Mouse (Mus musculus) heart, embryonic 11.5 days (tissue): ENCODE data around the gene Elmsan1. TPM values are rescaled to one million over a fixed set of nuclear protein-coding genes. Genes with fewer than 3 reads are reported as not detected.
A peak's percentile ranks its signal among the peaks of the same experiment; 100 is the strongest.

Source experiments
- ATAC-seq: fragments of 200-750 bp; cut with Nextera tagmentation; replicated peaks from 2 replicates; pipeline ENCODE4 v1.8.0; 2017; ENCODE audit warnings: moderate library complexity; ENCODE audit not compliant: insufficient number of reproducible peaks, low FRiP score, low TSS enrichment
- H3K27ac ChIP-seq: fragments of 300-500 bp; sonication (generic); 2 replicates; pipeline ENCODE4 v1.5.1; 2014; ENCODE audit warnings: mild to moderate bottlenecking, low read depth, low read length
- H3K27me3 ChIP-seq: fragments of 300-500 bp; sonication (generic); 2 replicates; pipeline ENCODE4 v1.6.1; 2014; ENCODE audit warnings: mild to moderate bottlenecking, low read length, mixed read lengths; ENCODE audit not compliant: control insufficient read depth, insufficient read depth
- H3K36me3 ChIP-seq: fragments of 300-500 bp; sonication (generic); 2 replicates; pipeline ENCODE4 v1.6.1; 2014; ENCODE audit warnings: mild to moderate bottlenecking, low read length, moderate library complexity, mixed read lengths; ENCODE audit not compliant: control insufficient read depth, insufficient read depth
- H3K4me1 ChIP-seq: fragments of 300-500 bp; sonication (generic); 2 replicates; pipeline ENCODE4 v1.6.1; 2014; ENCODE audit warnings: low read length; ENCODE audit not compliant: control insufficient read depth, insufficient read depth
- H3K4me2 ChIP-seq: fragments of 300-500 bp; sonication (generic); 2 replicates; pipeline ENCODE4 v1.6.1; 2014; ENCODE audit warnings: mild to moderate bottlenecking, moderate library complexity
- H3K4me3 ChIP-seq: fragments of 300-500 bp; sonication (generic); 2 replicates; pipeline ENCODE4 v1.5.1; 2014; ENCODE audit warnings: low read depth, low read length
- H3K9ac ChIP-seq: fragments of 300-500 bp; sonication (generic); 2 replicates; pipeline ENCODE4 v1.6.1; 2014; ENCODE audit warnings: mild to moderate bottlenecking, low read depth, low read length, moderate library complexity
- H3K9me3 ChIP-seq: fragments of 300-500 bp; sonication (generic); replicated peaks from 2 replicates; pipeline ENCODE4 v1.6.1; 2016; ENCODE audit warnings: low read length; ENCODE audit not compliant: control insufficient read depth
- WGBS: fragments of 180-500 bp; shearing (Covaris S2); extraction: QIAGEN DNeasy Blood & Tissue Kit; methylation state at CpG from one replicate; pipeline ENCODE4 v1.1.7; 2014; ENCODE audit not compliant: insufficient replicate concordance; 5-methylcytosine and 5-hydroxymethylcytosine counted together
- polyA plus RNA-seq: library from polyadenylated mRNA; unstranded; fragments of >200 nt; fragmentation: Nextera tagmentation; extraction: Ambion mirVana; gene quantifications from 2 replicates; pipeline ENCODE4 v1.2.1, GENCODE M21; 2014

The Elmsan1 gene
- polyA plus RNA-seq, 1 experiment from 2014 or later: 7.1 TPM

DNA sequence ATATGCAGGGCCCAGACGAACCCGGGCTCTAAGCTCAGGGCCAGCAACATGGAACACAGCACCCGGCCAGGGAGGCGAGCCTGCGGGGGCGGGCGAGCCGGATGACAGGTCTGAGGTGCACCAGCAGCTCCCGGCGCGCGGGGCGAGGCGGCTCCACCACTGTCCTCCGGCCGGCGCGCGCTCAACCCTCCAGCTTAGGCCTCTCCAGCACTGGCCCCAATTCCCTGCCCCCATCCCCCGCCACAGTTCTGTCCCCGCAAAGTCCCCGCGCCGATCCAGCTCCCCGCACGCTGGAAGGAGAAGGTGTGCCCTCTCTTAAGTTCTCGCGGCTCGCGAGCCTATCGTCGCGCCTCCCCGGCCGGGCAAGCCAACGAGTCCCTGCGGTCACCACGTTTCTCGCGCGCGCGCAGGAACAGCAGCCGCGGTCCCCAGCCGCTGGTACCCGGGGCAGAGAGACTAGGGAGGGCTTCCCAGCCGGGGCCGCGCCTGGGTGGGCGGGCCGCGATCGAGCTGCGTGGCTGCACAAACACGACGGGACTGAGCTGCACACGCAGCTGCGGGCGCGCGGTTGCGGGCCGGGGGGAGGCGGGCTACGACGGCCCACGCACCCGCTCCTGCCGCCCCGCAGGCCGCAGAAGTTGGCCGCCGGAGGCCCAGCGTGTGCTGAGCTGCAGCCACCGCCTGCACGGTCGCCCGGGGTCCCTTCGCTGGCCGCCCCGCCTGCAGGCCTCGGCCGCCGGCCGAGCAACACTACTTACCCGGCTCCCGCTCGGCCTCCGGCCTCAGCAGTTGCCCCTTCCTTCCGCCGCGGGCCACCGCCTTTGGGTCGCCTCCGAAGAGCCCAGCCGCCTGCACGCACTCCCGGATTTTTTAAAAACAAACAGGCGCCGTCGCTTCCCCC lies 25.7 kb downstream of the Elmsan1 start:
- peak overlapping the region; percentile 100 for H3K4me2 ChIP-seq
- peak; percentile 29 for ATAC-seq
- peak overlapping the region; percentile 95 for H3K9ac ChIP-seq
- peak overlapping the region; percentile 83 for H3K4me3 ChIP-seq
- no peaks in the 10 kb centered on the region for H3K9me3 ChIP-seq
- peaks cover 69% of the 10 kb centered on the region for H3K4me1 ChIP-seq
- peak overlapping the region; percentile 98 for H3K27ac ChIP-seq
- H3K36me3 ChIP-seq: no peaks in the 10 kb centered on the region
- no peaks in the 10 kb centered on the region for H3K27me3 ChIP-seq
- WGBS: under 1% methylated on average over 82 of the region's 102 CpGs

DNA sequence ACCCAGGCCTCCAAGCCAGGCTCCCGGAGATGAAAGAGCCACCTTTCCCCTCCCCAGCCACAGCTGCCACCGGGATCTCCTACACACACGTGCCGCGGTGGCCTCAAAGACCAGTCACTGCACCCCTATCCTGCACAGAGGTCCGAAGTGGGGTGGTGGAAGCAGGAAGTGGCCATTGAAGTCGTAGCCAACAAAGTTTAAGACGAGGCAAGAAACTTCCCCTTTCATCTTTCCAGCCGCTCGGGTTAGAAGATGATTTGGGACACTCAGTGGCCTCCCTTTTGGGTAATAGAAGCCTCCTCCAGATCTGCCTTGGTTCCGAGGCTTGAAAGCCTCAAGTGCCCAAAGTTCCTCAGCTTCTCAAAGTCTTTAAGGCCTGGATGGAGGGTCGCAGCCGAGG lies 26.4 kb downstream of the Elmsan1 start:
- Histone ChIP-seq H3K4me2 (peak overlapping the region; percentile 100), H3K4me3 (peak overlapping the region; percentile 83), H3K27ac (peak overlapping the region; percentile 98; the same call in 1 of the 2 replicates), H3K9ac (peak overlapping the region; percentile 95), H3K27me3 (no peaks in the 10 kb centered on the region), H3K4me1 (peaks cover 70% of the 10 kb centered on the region), H3K9me3 (no peaks in the 10 kb centered on the region), H3K36me3 (no peaks in the 10 kb centered on the region)
- WGBS: 4% methylated on average over 13 of the region's 13 CpGs
- ATAC-seq: no peak

DNA sequence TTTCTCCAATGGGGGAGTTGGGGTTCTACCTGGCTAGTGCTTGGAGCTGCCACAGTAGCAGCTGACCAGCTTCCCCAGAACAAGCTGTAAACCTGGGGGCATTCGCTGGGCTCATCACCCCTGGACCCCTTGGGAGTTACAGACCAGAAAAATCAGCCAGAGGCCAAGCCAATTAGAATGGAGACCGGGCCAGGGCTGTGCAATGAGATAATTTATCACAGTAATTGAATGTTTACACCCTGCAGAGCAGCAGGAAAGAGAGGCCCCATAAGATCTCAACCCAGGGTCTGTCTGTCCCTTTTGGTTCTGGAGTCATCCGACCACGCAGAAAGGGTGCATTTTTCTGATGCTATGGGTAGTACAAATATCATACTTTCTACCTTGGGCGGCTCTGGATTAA lies 26.9 kb downstream of the Elmsan1 start:
- Histone ChIP-seq H3K9me3 (no peaks in the 10 kb centered on the region), H3K4me1 (peaks cover 72% of the 10 kb centered on the region), H3K4me3 (peak overlapping the region; percentile 83), H3K4me2 (peak overlapping the region; percentile 100), H3K36me3 (no peaks in the 10 kb centered on the region), H3K27me3 (no peaks in the 10 kb centered on the region), H3K27ac (no peak overlapping the region), H3K9ac (peak overlapping the region; percentile 95)
- ATAC-seq: no peak
- 27% methylated on average over 5 of the region's 5 CpGs for WGBS

GRCm38 (mm10) chr12:84191190-84191589 lies 27.5 kb downstream of the Elmsan1 start:
- 66% methylated on average over 7 of the region's 7 CpGs for WGBS
- Histone ChIP-seq H3K9me3 (no peaks in the 10 kb centered on the region), H3K4me1 (peaks cover 75% of the 10 kb centered on the region), H3K4me3 (no peak overlapping the region), H3K36me3 (no peaks in the 10 kb centered on the region), H3K9ac (0 out of 2 replicates have a peak overlapping the region, but pooled peaks have one; percentile 22), H3K4me2 (peak overlapping the region; percentile 100), H3K27ac (no peak overlapping the region), H3K27me3 (no peaks in the 10 kb centered on the region)
- no peak for ATAC-seq

DNA sequence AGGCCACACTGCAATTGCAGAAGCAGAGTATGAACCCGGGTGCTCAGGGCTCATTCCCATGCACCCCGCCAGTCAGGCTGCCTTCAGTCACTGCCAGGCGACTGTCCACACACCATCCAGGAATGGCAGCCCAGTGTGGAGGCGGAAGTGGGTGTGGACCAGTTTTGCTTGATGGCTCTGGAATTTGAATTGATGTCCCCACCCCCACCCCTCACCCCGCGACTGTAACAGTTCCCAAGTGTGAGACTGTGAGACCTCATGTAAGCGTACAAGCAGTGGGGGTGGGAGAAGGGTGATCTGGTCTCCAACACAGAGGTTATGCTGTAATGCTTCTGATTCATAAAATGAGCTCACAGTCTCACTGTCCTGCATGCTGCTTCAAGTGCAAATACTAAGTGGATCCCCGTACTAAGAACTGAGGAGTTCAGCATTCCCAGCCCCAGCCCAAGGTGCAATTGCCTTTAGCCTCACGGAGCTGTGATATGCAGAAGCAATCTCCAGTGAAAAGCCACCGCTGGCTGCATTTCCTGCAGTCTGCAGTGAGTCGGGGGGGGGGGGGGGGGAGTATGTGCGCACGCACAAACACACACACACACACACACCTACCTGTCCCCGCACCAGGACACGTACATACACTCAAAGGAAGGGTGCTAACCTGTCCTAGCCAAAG lies 28.4 kb downstream of the Elmsan1 start:
- Histone ChIP-seq H3K4me1 (peaks cover 72% of the 10 kb centered on the region), H3K27ac (no peak overlapping the region; the same call in 1 of the 2 replicates), H3K4me2 (peak overlapping the region; percentile 39), H3K9ac (no peak overlapping the region), H3K9me3 (no peaks in the 10 kb centered on the region), H3K4me3 (no peak overlapping the region), H3K36me3 (no peaks in the 10 kb centered on the region), H3K27me3 (no peaks in the 10 kb centered on the region)
- no peak for ATAC-seq
- WGBS: 29% methylated on average over 13 of the region's 15 CpGs

- H3K9ac ChIP-seq: no peak overlapping the region
- H3K4me2 ChIP-seq: no peak overlapping the region
Measured at GRCm38 (mm10) chr12:84188881-84189444, 29.7 kb downstream of the Elmsan1 start.

DNA sequence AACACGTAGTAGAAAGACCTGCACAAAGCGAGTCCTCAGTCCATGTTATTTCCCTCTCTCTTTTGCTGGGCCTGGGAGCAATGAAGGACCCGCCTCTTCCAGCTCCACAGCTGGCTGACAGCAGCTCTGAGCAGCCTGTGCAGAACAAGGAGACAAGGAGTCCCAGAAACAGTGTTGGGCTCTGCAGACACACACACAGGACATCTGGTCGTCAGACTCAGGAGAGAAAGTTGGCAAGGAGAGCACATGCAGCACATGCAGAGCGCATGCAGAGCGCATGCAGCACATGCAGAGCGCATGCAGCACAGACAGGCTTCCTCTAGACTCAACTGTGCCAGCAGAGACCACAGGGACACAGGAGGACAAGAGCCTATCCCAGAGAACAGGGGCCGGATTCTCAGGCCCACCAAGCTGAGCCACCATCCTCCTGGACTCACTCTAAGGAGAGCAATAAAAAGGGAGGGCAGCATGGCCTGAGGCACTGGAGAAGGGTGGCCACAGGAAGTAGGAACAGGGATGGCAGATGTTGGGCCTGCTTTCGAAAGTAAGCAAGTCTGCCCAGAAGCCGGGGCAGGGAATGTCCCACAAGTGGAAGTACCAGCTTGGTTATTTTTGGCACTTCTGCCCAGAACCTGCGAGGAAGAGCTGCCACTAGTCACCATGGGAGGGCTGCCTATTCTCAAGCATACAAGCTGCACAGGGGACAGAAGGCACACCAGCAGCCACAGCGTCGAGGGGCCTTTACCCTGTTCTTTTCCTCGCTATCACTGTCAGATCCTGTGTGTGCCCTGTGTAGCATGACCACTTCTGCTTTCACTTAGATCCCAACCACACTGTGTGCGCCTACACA lies 30.7 kb downstream of the Elmsan1 start:
- peak overlapping the region; percentile 19 for H3K4me2 ChIP-seq
- ATAC-seq: no peak
- no peaks in the 10 kb centered on the region for H3K9me3 ChIP-seq
- peaks cover 68% of the 10 kb centered on the region for H3K4me1 ChIP-seq
- H3K27me3 ChIP-seq: no peaks in the 10 kb centered on the region
- H3K4me3 ChIP-seq: no peak overlapping the region
- WGBS: 64% methylated on average over 15 of the region's 15 CpGs
- H3K9ac ChIP-seq: peak overlapping the region; percentile 43; the same call in 1 of the 2 replicates
- peak overlapping the region; percentile 29; the same call in 1 of the 2 replicates for H3K27ac ChIP-seq
- no peaks in the 10 kb centered on the region for H3K36me3 ChIP-seq

More at GRCm38 (mm10) chr12:84188881-84189444, 29.7 kb downstream of the Elmsan1 start:
- no peaks in the 10 kb centered on the region for H3K27me3 ChIP-seq
- no peaks in the 10 kb centered on the region for H3K36me3 ChIP-seq
- peaks cover 68% of the 10 kb centered on the region for H3K4me1 ChIP-seq
- H3K9me3 ChIP-seq: no peaks in the 10 kb centered on the region
- H3K4me3 ChIP-seq: no peak overlapping the region
- no peak overlapping the region for H3K27ac ChIP-seq
- WGBS: 64% methylated on average over 14 of the region's 14 CpGs
- ATAC-seq: no peak

DNA sequence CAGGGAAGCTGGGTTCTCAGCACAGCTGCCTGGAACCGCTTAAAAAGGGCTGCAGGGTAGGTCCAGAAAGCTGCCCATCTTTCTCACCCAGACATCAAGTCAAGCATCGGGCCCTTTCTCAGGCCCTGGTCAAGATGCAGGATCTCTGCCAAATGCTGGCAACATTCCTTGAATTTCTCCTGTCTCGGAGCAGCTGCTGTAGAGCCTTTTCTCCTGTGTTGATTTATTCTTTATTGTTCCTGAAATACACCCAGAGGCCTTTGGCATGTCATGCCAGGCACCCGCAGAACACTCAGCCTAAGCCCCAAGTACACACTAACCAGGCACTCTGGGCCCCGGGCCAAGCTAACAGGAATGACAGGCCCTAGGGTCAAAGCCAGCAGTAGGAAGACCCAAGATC lies 31.7 kb downstream of the Elmsan1 start:
- Histone ChIP-seq H3K4me2 (no peak overlapping the region), H3K27me3 (no peaks in the 10 kb centered on the region), H3K4me3 (no peak overlapping the region), H3K36me3 (no peaks in the 10 kb centered on the region), H3K27ac (no peak overlapping the region), H3K9me3 (no peaks in the 10 kb centered on the region), H3K9ac (no peak overlapping the region), H3K4me1 (peaks cover 62% of the 10 kb centered on the region)
- 70% methylated on average over 5 of the region's 5 CpGs for WGBS
- no peak for ATAC-seq
